Mouse (Mus musculus) megakaryocyte, embryonic 14.5 days (primary cell): ENCODE measurements around the gene Phf13.

ENCODE experiments used
- FLI1 ChIP-seq: IDR thresholded peaks from 2 replicates; pipeline ENCODE4 v1.6.1; 2012; ENCODE audit warnings: low read length, inconsistent platforms, mixed read lengths
- GATA1 ChIP-seq: IDR thresholded peaks from 3 replicates; pipeline ENCODE4 v1.6.1; 2012; ENCODE audit warnings: mixed read lengths, low read length, inconsistent platforms, borderline replicate concordance

DNA sequence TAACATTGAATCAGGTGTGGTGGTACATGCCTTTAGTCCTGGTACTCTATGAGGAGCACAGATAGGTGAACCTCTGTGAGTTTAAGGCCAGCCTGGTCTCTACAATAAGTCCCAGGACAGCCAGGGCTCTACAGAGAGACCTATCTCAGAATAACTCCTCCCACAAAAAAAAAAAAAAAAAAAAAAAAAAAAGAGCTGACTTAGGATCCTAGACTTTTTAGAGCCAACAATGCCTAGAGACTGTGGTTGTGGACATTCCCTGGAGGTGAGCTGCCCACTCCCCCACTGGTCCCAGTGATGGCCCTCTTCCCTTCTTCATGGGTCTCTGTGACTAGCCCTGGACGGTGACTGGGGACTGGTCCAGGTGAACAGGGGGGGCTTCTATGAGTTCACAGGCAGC, 40.3 kb downstream of the Phf13 start:
- TF ChIP-seq GATA1: no peak
- TF ChIP-seq FLI1: no peak
